Comparison of ENCODE assay signal across 10 mouse cellular contexts in the genomic region with DNA sequence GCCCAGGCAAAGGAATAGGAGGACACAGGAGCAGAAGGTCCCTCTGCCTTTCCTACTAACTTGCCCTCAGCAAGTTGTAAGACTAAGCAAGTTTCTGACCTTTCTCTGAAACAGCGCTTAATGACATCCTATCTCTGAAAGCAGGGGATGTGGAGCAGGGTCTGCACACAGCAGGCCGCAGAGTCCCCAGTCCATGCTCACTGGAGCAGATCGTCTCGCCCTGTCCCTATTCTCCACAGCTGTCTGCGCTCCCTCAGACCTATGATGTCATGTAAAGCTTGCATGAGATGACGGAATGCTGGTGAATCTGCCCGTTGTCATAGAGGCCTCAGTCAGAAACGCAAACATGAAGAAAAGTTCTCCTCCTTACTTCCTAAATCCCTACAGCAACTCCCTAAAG.
"Had no signal": no experiment of that assay in that cellular context is flagged by ENCODE, and none has a peak within 500 bp of the region (broad histone marks: within the 10 kb centered on the region; RNA-seq: fewer than 3 reads in every experiment).

No protein-coding gene starts in this region.

- ATAC-seq: lung, postnatal 0 days had no signal

- DNase-seq: kidney, postnatal 14 days; lung, adult 2 months; lung, postnatal 36 days; right cerebral cortex, postnatal 25 days; thymus, postnatal 36 days had no signal

- H3K27ac ChIP-seq: kidney, embryonic 15.5 days; liver, embryonic 15.5 days; neural tube, embryonic 12.5 days had no signal

- H3K4me1 ChIP-seq: liver, embryonic 15.5 days; neural tube, embryonic 12.5 days had no signal

- H3K27me3 ChIP-seq: kidney, embryonic 15.5 days; liver, embryonic 15.5 days; neural tube, embryonic 12.5 days had no signal

- H3K9me3 ChIP-seq: kidney, embryonic 15.5 days; liver, embryonic 15.5 days; neural tube, embryonic 12.5 days had no signal

- H3K9ac ChIP-seq: kidney, embryonic 15.5 days; liver, embryonic 15.5 days; neural tube, embryonic 12.5 days had no signal

- H3K4me2 ChIP-seq: kidney, embryonic 15.5 days; liver, embryonic 11.5 days; liver, embryonic 15.5 days; neural tube, embryonic 12.5 days had no signal

- H3K4me3 ChIP-seq: kidney, embryonic 15.5 days; liver, embryonic 15.5 days; neural tube, embryonic 12.5 days had no signal
